Mouse (Mus musculus) c-Kit-positive CD71-positive TER-119-negative erythroid progenitor cells, embryonic 14.5 days (primary cell): Measurements from ENCODE around the gene Mapre1.
A peak's percentile ranks its signal among the peaks of the same experiment; 100 is the strongest.
"Not testable (repeated sequence)": the region's sequence is repeated elsewhere in the genome, so short reads cannot be mapped to it uniquely, and the experiment has no call there.

Experiments
- DNase-seq: peaks from one replicate; pipeline ENCODE4 v3.0.0-alpha.2; 2013; ENCODE audit warnings: low read depth

Gene Mapre1

GRCm38 (mm10) chr2:153740500-153741436 lies at the start of gene Mapre1:
Gene Mapre1, plus strand, starts transcription at chr2:153741274.
- peak; percentile 99 for DNase-seq

GRCm38 (mm10) chr2:153693413-153693812 lies 47.7 kb upstream of the Mapre1 start:
- not testable (repeated sequence) for DNase-seq

- DNase-seq = peak; percentile 66
Measured at GRCm38 (mm10) chr2:153694462-153695085, 46.5 kb upstream of the Mapre1 start.

- no peak for DNase-seq
Measured at GRCm38 (mm10) chr2:153696352-153696751, 44.7 kb upstream of the Mapre1 start, which contains the start of gene Dnmt3c. Gene Dnmt3c, plus strand, starts transcription at chr2:153696652.

- no peak for DNase-seq
Measured at GRCm38 (mm10) chr2:153703389-153703788, 37.7 kb upstream of the Mapre1 start.

- DNase-seq = peak; percentile 46
Measured at GRCm38 (mm10) chr2:153710701-153711330, 30.3 kb upstream of the Mapre1 start.

- DNase-seq = peak; percentile 48
Measured at GRCm38 (mm10) chr2:153712646-153713091, 28.4 kb upstream of the Mapre1 start.

GRCm38 (mm10) chr2:153713227-153713626 lies 27.8 kb upstream of the Mapre1 start:
- DNase-seq = no peak

GRCm38 (mm10) chr2:153717861-153718260 lies 23.2 kb upstream of the Mapre1 start:
- not testable (repeated sequence) for DNase-seq

GRCm38 (mm10) chr2:153723098-153723497 lies 18.0 kb upstream of the Mapre1 start:
- DNase-seq = no peak

GRCm38 (mm10) chr2:153724424-153724823 lies 16.6 kb upstream of the Mapre1 start:
- DNase-seq = peak; percentile 73

GRCm38 (mm10) chr2:153724871-153725270 lies 16.2 kb upstream of the Mapre1 start:
- no peak for DNase-seq

GRCm38 (mm10) chr2:153725291-153725690 lies 15.8 kb upstream of the Mapre1 start:
- DNase-seq = no peak

- DNase-seq = no peak
Measured at GRCm38 (mm10) chr2:153734033-153734432, 7.0 kb upstream of the Mapre1 start.

- no peak for DNase-seq
Measured at GRCm38 (mm10) chr2:153741437-153742065, 477 bp downstream of the Mapre1 start.

GRCm38 (mm10) chr2:153747994-153748393 lies 6.9 kb downstream of the Mapre1 start:
- DNase-seq = no peak

GRCm38 (mm10) chr2:153750363-153750762 lies 9.3 kb downstream of the Mapre1 start:
- no peak for DNase-seq

- DNase-seq = no peak
Measured at GRCm38 (mm10) chr2:153762121-153762520, 21.0 kb downstream of the Mapre1 start.

- DNase-seq = no peak
Measured at GRCm38 (mm10) chr2:153767484-153767883, 26.4 kb downstream of the Mapre1 start.

GRCm38 (mm10) chr2:153768881-153769280 lies 27.8 kb downstream of the Mapre1 start:
- no peak for DNase-seq

GRCm38 (mm10) chr2:153772950-153773349 lies 31.9 kb downstream of the Mapre1 start:
- DNase-seq = no peak

- no peak for DNase-seq
Measured at GRCm38 (mm10) chr2:153775472-153775871, 34.4 kb downstream of the Mapre1 start.
